Mouse (Mus musculus) c-Kit-positive CD71-negative TER-119-negative erythroid progenitor cells, embryonic 14.5 days (primary cell): ENCODE data around the gene Kiz.
A peak's percentile ranks its signal among the peaks of the same experiment; 100 is the strongest.

Experiments used
- DNase-seq: peaks from one replicate; pipeline ENCODE4 v3.0.0-alpha.2; 2013; ENCODE audit warnings: low read depth

Gene Kiz

DNA sequence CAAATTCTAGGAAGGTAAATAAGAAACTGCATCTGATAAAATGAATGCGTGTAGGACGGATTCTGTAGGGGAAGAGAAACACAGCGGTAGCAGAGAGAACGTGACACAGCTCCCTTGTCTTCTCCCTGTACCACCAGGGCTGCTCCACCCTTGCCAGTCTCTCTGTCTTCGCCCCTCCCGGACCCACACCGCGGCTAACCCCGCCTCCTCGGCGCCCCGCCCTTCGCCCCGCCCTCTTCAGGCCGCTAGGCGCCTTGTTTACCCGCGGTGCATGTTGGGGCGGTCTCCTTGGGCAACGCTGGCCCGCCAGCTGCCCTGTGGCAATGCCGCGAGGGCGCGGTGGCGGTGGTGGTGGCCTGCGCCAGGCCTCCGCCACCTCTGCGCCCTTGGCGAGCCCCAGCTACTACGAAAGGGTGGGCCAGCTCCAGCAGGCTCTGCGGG is at the start of gene Kiz:
Gene Kiz (plus strand): TSS at position 266 of the 441 bp plus-strand sequence.
- peak; percentile 90 for DNase-seq

DNA sequence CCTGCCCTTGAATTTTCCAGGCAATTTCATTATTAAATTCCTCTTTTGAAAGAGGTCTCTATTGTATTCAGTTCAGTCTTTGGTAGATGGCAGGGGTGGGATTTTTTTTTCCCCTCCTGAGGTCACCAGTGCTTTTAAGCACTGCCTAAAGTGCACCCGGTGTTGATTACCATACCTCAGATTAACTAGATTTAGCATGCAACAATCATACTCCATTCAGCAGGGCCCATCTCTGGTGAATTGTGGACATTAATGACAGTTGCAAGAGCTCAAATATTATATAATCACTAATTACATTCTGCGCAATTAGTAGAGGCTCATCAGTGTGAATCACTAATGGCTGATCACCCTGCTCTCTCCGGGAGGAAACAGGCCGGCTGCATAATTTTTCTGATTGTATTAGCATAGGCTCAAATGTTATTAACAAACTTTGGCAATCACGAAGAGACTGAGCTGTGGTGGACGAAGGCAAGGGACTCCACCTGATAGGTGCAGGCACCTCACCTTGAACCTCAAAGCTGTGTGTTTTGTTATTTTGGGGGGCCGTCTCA is 45.9 kb upstream of the Kiz start:
- no peak for DNase-seq

DNA sequence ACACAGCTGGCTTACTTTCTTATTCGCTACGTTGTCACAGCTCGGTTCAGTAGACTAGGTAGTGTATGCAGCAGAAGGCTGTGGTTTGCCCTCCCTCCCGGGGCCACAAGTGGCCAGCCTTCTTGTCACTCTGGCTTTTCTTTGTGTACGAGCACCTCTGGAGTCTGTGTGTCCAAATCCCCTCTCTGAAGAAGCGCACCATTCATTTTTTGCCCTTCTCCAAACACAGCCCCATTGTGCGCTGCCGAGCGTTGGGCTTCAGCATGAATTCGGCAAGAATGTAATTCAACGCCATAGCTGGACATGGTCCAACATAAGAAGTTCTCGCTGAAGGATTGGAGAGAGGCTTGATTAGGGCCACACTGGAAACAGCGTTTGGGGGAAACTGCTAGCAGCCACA is 45.0 kb upstream of the Kiz start:
- DNase-seq: no peak

DNA sequence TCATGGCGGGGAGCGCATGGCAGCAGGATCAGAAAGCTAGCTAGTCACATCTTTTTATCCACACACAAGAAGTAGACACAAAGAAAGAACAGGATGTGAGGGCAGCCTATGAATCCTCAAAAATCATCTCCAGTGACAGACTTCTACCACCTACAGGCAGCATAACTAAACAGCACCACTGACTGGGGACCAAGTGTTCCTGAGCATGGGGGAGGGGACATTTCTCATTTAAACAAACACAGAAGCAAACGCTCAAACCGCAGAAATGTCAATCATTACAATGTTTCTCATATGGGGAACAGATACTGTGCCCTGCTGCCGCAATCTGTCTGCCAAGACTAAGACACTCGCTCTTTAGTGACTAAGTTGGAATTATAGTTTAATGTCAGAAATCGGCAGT is 40.7 kb upstream of the Kiz start:
- no peak for DNase-seq

DNA sequence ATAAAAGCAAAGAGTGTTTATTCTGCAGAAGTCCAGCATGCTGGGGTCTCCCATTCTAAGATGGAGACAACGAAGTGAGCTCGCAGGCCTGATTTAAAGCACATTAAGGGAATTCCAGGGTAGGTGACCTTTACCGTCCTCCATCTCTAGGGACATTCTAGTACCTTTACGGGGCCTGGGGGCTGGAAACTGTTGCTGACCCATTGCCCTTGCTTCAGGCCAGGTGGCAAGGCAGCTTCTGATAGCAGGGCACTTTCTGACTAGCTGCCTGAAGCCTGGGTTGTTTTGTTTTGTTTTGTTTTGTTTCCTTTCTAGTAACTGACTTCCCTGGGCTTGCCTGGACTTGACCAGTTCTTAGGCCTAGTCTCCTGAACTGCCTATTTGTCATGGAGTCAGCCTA is 36.6 kb upstream of the Kiz start:
- no peak for DNase-seq

DNA sequence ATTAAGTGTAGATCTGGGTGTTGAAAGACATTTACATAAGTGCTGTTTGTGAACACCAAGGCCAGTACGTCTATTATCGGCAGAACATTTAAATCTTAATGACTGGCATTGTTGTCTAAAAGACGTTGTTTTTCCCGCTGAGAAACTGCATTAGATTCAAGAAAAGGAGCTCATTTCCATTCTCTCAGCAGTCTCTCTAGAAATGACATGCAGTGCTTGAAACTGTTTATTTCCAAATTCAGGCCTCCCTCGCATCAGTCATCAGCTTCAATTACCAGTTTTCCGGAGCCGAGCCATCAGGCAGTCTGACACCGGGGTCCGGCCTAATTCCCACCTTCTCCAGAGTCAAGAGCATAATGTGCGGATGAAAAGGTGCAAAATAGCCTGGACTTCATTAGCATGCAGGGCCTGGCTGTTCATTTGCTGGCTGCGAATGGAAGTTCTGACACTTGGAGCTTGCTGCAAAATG is 32.1 kb upstream of the Kiz start:
- no peak for DNase-seq

DNA sequence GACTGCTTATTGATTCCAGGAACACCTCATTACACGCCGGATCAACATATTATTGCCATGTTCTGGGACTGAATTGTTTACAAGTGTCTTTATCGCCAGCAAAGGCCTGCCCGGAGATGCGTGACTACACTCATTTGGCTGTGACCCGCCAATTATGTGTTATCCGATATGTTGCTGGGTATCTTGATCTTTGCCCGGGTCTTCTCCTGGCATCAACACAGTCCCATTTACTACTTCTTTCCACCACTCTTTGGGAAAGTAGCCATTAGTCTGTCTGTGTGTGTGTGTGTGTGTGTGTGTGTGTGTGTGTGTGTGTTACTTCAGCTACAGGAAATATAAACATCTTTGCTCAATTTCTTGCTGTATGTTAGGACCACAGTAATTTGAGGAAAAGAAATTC is 31.6 kb upstream of the Kiz start:
- no peak for DNase-seq

DNA sequence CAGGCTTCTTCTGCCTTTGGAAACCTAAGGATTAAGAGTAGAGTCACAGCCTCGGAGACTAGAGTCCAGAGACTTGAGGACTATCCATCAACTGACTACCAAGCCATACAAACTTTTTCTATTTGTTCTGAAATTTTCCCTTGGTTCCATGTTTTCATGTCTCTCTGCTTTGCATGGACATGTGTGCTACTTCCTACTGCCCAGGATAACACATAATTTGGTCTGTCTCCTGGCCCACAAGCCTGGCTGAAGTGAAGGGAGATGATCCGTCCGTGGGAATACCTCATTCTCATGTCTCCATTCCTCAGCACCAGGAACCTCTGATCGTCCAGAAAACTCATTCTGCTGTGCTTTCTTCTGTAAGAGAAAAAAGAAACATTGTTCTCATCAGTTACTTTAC is 27.7 kb upstream of the Kiz start:
- no peak for DNase-seq

DNA sequence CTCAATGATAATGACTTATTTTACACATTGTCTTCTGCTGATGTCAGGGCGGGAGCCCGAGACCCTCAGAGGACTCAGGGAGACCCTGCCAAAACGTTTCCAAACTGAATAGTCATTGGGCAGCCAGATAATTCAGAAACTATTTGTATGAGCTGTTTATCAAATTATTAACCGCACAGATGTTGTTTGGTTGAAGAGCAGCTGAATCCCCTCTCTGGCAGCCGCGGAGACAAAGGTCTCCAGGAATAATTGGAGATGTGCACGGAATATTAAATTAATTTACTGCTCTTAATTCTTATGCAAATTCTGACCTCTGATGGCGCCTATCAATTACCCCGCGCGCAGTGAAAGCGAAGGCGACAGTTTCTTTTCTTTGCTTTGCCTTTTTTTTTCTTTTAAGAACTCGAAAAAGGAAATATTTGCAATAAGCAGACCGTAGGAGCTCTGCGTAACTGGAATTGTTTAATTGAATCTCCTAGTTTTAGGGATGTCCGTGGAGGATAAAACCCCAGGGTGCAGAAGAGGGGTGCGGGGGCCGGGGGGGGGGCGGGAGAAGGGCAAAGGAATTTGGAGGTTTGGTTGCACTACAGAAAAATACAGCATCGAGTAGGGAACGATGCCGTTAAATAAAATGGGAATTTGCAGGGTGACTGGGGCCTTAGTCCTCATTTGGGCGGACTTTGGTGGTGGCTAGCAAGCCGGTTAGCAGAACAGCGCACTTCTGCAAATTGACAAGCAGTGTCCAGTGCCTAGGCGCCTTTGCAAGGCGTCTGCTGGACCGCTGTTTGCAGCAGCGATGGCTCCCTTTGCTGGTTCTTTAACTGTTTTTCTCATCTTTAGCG is 22.2 kb upstream of the Kiz start:
- no peak for DNase-seq

DNA sequence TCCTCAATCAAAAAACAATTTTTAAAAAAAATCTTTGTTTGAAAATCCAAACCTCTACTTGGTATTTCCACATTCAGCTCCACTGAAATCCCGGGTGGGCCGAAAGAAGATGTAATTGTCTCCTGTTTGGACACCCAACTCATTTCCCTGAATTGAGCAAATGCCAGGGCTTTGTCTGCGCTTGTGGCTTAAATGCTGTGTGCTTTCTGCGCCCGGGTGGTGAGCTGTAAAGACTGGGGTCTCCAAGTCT is 21.7 kb upstream of the Kiz start:
- DNase-seq: no peak

DNA sequence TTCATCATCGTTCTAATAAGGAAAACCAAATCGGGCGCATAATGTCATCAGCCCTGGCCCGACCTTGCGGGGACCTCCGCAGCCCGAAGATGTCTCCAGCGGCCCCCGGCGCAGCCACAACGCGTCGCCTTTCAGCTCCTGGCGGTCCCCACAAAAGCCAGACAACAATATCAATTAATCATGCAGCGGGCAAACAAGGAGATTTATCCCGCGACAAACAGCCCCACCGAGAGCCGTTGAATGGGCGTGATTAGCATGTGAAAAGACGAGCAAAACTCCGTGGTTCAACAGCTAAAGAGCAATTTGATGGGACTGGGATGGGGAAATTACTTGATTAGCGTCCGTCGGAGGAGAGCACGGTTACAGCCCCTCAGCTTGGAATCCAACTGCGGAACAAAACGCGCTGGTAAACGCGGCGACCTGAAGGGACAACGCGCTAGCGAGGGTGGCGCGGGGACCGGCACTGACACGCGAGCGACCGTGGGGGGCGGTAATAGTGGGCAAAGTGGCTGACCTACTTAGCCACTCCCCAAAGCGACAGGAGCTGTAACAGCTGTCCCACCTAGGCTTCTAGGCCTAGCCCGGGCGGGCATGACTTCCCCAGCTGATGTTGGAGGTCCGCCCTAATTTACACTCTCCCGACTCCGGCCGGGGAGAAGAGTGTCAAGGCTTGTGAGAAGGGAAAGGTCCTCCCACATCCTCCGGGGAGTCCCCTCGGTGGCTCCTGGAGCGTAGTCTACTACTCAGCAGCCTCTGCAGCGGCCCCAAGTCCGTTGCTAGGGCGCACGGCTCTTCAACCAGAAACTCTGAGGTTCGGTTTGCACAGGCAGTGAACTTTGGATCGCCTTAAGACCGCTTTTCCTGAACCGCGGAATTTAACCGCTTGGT is 21.1 kb upstream of the Kiz start:
- DNase-seq: no peak

DNA sequence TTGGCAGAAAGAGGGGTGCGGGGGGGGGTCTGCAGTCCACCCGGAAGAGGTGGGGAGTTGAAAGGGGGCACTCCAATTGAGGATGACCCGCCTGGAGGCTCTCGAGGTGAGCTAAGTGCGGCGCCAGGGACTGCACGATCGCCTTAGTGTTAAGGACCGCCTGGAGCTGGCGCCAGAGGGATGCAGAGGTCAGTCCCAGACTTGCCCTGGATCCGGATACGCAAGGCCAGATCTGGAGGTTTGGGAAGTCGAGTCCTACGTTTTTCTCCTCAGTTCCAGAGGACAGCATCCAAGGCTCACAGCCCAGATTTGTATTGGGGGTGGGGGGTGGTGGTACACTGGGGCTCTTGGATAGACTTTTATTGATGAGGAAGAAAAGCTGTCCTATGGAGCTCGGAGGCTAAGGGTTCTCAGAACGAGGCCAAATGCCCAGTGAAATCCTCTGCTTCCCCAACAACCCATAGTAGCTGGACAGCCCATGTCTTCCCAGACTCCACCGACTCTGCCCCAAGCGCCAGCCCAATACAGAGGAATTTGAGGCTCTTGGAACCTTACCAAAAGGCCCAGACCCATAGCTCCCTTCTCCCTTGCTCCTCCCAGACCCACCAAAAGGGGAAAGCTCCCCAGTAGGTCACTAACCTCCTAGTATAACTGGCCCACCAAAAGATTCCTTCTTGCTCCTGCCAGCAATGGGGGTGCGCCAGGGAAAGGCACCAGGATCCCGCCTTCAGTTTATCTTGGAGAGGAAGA is 20.2 kb upstream of the Kiz start:
- no peak for DNase-seq

DNA sequence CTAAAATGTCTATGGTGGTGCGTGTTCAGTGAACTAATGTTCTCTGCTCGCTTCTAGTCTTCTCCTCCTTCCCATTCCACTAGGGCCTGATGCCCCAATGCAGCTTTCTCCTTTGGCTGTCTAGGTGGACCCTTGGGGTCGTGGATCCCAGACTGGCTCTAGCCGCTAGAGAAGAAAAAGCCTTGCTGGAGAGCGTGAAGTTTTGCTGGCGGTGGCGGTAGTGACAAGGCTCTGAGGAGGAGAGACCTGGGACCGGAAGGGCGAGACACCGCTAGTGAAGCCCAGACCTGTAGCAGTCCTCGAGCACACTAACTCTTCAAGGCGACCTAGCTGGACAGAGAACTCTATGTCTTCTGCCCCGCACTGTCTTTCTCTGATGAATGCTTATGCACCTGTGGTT is 19.4 kb upstream of the Kiz start:
- DNase-seq: no peak

DNA sequence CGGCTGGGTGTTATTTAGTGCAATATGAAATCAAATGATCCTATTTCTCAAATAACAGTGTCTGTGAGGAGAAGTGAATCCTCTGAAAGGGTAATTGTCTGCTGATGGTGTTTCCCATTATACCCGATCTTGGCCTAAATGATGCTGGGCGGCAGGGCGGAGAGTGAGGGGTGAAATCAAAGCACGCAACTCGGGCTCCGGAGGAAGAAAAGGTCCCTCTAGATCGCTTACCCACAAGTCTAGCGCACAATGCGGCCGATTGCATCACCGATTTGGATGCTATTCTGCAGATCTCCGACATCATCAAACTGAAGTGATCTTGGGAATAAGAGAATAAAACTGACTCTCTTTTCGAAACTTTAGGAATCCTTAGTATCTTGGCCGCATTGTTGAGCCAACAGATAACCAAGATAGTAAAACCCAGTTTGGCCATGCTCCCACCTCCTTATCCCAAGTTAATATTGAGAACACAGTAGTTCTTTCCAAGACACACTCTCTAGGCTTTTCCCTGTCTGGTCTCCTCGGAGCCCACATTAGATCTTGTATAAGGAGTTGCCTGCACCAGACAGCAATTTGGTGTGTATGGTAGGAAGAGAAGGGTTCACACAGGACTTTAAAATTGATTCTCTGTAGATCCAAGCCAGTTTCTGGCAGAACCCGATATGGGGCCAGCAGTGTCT is 18.7 kb upstream of the Kiz start:
- no peak for DNase-seq

DNA sequence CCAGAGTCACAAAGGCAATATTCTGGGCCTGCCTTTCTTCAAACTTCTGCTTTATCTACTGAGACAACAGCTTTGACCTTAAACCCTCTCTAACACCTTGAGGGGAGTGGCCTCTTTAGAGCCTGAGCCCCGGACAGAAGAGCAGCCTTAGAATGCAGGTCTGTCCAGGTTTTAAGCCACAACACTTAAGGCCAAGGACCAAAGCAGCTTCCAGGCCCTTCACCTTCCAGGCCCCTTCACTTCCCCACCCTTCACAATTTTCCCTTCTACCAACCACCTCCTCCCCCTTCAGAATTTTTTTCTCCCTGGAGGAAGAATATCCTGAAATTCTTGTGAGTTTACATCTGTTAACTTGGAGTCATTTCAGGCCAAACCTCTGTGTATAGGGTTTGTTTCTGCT is 18.0 kb upstream of the Kiz start:
- DNase-seq: no peak

DNA sequence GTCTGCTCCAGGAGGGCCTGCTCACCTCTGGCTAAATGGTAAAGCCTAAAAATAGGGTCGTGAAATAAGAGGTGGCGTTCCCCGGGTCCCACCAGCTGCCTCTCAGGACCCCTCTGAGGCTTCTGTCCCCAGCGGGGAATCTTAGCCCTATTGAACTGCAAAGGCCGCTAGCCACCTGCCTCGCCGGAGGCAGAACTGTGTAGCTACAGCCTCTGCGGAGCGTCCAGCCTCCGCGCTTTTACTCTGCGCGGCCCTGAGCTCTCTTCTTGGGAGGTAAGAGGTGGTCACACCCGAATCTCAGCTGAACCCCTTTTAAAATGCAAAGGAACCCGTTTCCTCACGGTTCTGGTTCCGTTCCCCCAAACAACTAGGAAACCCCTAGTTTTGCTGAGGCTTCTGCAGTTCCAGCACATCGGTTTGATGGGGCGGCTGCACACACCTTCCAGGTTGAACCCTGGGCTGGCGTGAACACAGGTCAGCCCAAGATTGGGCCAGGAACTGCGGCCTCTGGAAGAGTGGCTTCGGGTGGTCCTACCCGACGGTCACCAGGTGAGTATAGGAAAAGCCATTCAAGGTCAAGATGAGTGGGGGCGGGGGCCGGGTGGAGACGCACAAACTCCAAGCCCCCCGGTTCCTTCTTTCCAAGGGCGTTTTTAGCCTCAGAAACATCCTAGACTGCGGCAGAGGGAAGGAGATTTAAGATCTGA is 16.9 kb upstream of the Kiz start:
- DNase-seq: no peak

DNA sequence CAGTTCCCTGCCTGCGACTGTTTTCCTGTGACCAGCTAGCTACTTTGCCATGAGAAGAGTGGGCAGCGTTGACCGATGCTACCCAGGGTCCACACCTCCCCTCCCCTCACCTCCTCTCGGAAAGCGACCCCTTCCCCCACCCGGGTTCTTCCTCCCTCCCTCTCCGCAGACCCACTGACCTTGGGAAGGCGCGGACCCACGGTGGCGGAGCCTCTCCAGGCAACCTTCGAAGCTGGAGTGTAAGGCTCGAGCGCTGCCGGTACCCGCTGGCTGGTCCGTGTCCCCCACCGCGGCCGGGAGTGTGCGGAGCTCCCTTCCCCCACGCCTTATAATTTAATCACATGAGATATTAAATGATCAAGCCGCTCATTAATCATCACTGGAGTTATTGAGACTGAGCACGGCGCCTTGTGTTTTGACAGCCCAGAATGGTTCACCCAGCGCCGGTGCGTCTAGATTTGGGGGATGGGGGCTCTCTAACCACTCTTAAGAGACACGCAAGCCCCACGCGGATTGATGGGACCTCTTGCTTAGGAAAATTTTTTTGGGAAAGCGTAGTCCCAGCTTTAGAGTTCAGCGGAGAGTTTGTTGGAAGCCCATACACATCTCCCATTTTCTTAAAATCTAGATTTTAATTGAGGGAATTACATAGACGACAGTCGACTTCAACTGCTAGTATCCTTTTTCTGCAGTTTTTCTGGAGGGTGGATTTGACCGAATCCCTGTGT is 16.2 kb upstream of the Kiz start:
- DNase-seq: no peak

DNA sequence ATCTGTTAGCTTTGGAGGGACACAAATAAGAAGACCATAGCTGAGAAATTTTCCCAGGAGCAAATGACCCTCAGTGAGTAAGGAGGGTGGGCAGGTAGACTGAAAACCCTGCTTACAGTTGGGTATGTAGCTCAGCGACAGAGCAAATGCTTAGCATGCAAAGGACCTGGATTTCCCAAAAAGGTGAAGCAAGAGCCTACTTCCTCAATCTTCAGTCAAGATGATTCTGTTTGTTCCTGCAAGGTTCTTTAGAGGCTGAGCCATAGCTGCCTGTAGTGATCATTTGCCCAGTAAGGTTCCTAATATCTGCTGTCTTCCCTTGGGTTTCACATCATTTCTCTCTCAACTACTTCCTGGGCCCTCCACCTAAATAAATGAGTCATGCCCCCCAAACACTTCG is 7.8 kb upstream of the Kiz start:
- no peak for DNase-seq

DNA sequence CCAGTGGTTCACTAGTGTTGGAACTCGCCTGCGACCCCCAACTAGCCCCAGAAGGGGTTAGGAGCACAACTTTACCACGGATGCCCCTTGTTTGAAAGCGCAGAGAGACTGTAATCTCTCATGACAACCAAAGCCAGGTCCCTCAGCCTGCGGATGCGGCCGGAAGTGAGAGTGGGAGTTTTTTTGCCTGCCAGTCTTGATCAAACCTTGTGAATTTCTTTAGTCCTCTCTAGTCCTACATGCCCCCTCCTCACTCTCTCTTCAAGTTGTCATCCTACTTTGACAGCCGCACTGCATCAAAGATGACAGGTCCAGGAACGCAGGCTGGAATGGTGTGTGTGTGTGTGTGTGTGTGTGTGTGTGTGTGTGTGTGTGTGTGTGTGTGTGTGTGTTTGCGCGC is 456 bp downstream of the Kiz start:
- DNase-seq: no peak

DNA sequence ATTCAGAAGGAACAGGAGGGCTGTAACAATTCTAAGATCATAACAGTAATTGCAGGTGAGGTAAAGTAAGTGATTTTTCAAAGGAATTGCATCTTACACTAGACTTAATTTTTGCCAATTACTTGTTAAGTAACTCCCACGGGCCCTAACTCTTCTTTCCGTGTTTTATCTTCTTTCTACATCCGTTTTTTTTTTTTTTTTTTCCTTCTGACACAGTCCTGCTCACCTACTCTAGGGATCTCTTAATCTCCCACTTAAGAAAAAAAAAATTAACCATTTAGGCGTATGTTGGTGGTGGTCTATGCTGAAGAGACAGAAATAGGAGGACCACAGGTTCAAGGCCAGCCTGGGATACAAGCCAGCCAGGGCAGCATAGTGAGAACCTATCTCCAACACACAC is 1.2 kb downstream of the Kiz start:
- DNase-seq: no peak

DNA sequence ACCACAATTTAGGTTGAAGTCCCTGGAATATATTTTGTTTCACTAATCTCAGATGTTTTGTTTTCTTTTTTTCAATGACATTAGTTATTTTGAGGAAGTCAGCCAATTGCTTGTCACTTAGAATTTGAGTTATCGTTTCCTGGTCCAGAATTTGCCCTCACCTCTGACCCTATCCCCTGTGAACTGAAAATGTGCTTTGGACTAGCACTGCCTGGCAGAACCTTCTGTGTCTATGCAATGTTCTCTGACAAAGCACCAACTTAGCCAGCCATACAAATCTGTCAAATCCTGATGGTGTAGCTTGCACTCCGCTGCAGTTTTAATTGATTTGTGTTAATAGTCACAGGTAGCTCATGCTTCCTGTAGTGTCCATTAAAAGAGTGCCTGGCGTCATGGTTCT is 10.1 kb downstream of the Kiz start:
- no peak for DNase-seq
